Mouse (Mus musculus) hindbrain, embryonic 16.5 days (tissue): ENCODE results near the gene Usp30. TPM values are rescaled to one million over a fixed set of nuclear protein-coding genes. Genes with fewer than 3 reads are reported as not detected.

ENCODE experiments used
- ATAC-seq: fragments of 200-750 bp; cut with Nextera tagmentation; 2 replicates; pipeline ENCODE4 v1.8.0; 2017; ENCODE audit warnings: moderate TSS enrichment, moderate library complexity
- H3K27ac ChIP-seq: fragments of 300-500 bp; sonication (generic); 2 replicates; pipeline ENCODE4 v1.5.1; 2014; ENCODE audit warnings: low read depth, mild to moderate bottlenecking, control low read depth, low read length, moderate library complexity
- H3K27me3 ChIP-seq: fragments of 300-500 bp; sonication (generic); replicated peaks from 2 replicates; pipeline ENCODE4 v1.6.1; 2014; ENCODE audit warnings: low read length; ENCODE audit not compliant: control insufficient read depth, insufficient read depth
- H3K36me3 ChIP-seq: fragments of 300-500 bp; sonication (generic); 2 replicates; pipeline ENCODE4 v1.6.1; 2014; ENCODE audit warnings: mild to moderate bottlenecking, low read length, moderate library complexity, mixed read lengths; ENCODE audit not compliant: control insufficient read depth, insufficient read depth
- H3K4me1 ChIP-seq: fragments of 300-500 bp; sonication (generic); 2 replicates; pipeline ENCODE4 v1.6.1; 2014; ENCODE audit warnings: low read depth, low read length; ENCODE audit not compliant: control insufficient read depth, insufficient read depth
- H3K4me2 ChIP-seq: fragments of 300-500 bp; sonication (generic); 2 replicates; pipeline ENCODE4 v1.6.1; 2014; ENCODE audit warnings: mild to moderate bottlenecking, low read length, control low read depth, moderate library complexity
- H3K4me3 ChIP-seq: fragments of 300-500 bp; sonication (generic); 2 replicates; pipeline ENCODE4 v1.5.1; 2014; ENCODE audit warnings: mild to moderate bottlenecking, low read length, control low read depth, moderate library complexity
- H3K9ac ChIP-seq: fragments of 300-500 bp; sonication (generic); 2 replicates; pipeline ENCODE4 v1.6.1; 2014; ENCODE audit warnings: low read depth, mild to moderate bottlenecking, control low read depth, low read length, moderate library complexity
- H3K9me3 ChIP-seq: fragments of 300-500 bp; sonication (generic); 2 replicates; pipeline ENCODE4 v1.6.1; 2014; ENCODE audit warnings: mild to moderate bottlenecking, low read length, moderate library complexity; ENCODE audit not compliant: control insufficient read depth
- WGBS: fragments of 180-500 bp; shearing (Covaris S2); extraction: QIAGEN DNeasy Blood & Tissue Kit; methylation state at CpG from one replicate; pipeline ENCODE4 v1.1.7; 2014; 5-methylcytosine and 5-hydroxymethylcytosine counted together
- polyA plus RNA-seq: library from polyadenylated mRNA; unstranded; fragments of >200 nt; fragmentation: Nextera tagmentation; extraction: Ambion mirVana; gene quantifications from 2 replicates; pipeline ENCODE4 v1.2.1, GENCODE M21; 2015

Gene Usp30
- polyA plus RNA-seq, 1 experiment from 2014 or later, result 18.6 TPM

GRCm38 (mm10) chr5:114077009-114077408 lies 11.7 kb downstream of the Usp30 start:
- no peaks in the 10 kb centered on the region for H3K36me3 ChIP-seq

DNA sequence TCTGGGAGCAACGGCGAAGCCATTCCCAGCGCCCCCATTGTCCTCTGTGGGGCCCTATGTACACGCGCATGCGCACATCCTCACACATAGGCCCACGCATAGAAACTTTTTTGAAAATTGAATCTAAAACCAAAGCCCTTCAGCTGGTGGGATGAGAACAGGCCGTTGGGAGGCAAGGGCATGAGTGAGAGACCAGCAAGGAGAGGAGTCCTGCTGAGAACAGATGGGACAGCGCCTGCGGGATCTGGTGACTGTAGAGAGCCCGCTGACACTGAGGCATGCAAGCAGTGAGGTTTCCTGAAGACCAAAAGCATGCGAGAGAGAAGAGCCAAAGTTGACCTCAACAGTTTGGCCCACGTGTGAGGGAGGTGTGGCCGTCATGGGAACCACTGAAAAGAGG lies 20.2 kb downstream of the Usp30 start:
- Histone ChIP-seq H3K36me3 (no peaks in the 10 kb centered on the region), H3K9me3 (no peaks in the 10 kb centered on the region), H3K4me3 (no peak overlapping the region), H3K4me1 (peaks cover 11% of the 10 kb centered on the region), H3K9ac (no peak overlapping the region), H3K27ac (no peak overlapping the region), H3K4me2 (no peak overlapping the region), H3K27me3 (no peaks in the 10 kb centered on the region)
- ATAC-seq, result no peak
- WGBS, result 80% methylated on average over 14 of the region's 14 CpGs

More at GRCm38 (mm10) chr5:114077009-114077408, 11.7 kb downstream of the Usp30 start:
- H3K4me3 ChIP-seq, result no peak overlapping the region
- no peaks in the 10 kb centered on the region for H3K9me3 ChIP-seq
- 0 out of 2 replicates have a peak, but pooled peaks have one; percentile 20 for ATAC-seq
- WGBS, result 43% methylated on average over 8 of the region's 8 CpGs
- no peaks in the 10 kb centered on the region for H3K27me3 ChIP-seq
- no peak overlapping the region for H3K27ac ChIP-seq
- no peaks in the 10 kb centered on the region for H3K4me1 ChIP-seq
- H3K9ac ChIP-seq, result no peak overlapping the region
- H3K4me2 ChIP-seq, result no peak overlapping the region

GRCm38 (mm10) chr5:114087875-114088480 lies 22.7 kb downstream of the Usp30 start:
- H3K36me3 ChIP-seq, result no peaks in the 10 kb centered on the region
- ATAC-seq, result no peak
- WGBS, result 73% methylated on average over 12 of the region's 12 CpGs
- H3K9me3 ChIP-seq, result no peaks in the 10 kb centered on the region
- no peak overlapping the region for H3K27ac ChIP-seq
- no peak overlapping the region for H3K4me2 ChIP-seq
- H3K4me3 ChIP-seq, result no peak overlapping the region
- no peaks in the 10 kb centered on the region for H3K27me3 ChIP-seq
- peaks cover 16% of the 10 kb centered on the region for H3K4me1 ChIP-seq
- no peak overlapping the region for H3K9ac ChIP-seq

GRCm38 (mm10) chr5:114090421-114091013 lies 25.3 kb downstream of the Usp30 start:
- Histone ChIP-seq H3K27ac (peak overlapping the region; percentile 92), H3K4me1 (peaks cover 16% of the 10 kb centered on the region), H3K9me3 (no peaks in the 10 kb centered on the region), H3K9ac (peak overlapping the region; percentile 86), H3K4me3 (peak overlapping the region; percentile 60), H3K36me3 (no peaks in the 10 kb centered on the region), H3K4me2 (peak overlapping the region; percentile 57), H3K27me3 (no peaks in the 10 kb centered on the region)
- 8% methylated on average over 7 of the region's 7 CpGs for WGBS
- peak; percentile 40 for ATAC-seq

GRCm38 (mm10) chr5:114091057-114091807 lies 26.0 kb downstream of the Usp30 start, which contains the start of gene Svop:
TSS of gene Svop (minus strand) at chr5:114091570.
- Histone ChIP-seq H3K4me3 (peak within 1 kb of the TSS; percentile 60), H3K27me3 (no peaks in the 10 kb centered on the region), H3K9ac (peak within 1 kb of the TSS; percentile 86), H3K4me1 (peaks cover 16% of the 10 kb centered on the region), H3K27ac (peak within 1 kb of the TSS; percentile 92), H3K4me2 (peak within 1 kb of the TSS; percentile 57), H3K36me3 (no peaks in the 10 kb centered on the region), H3K9me3 (no peaks in the 10 kb centered on the region)
- ATAC-seq, result peak; percentile 88
- 2% methylated on average over 40 of the region's 40 CpGs for WGBS

DNA sequence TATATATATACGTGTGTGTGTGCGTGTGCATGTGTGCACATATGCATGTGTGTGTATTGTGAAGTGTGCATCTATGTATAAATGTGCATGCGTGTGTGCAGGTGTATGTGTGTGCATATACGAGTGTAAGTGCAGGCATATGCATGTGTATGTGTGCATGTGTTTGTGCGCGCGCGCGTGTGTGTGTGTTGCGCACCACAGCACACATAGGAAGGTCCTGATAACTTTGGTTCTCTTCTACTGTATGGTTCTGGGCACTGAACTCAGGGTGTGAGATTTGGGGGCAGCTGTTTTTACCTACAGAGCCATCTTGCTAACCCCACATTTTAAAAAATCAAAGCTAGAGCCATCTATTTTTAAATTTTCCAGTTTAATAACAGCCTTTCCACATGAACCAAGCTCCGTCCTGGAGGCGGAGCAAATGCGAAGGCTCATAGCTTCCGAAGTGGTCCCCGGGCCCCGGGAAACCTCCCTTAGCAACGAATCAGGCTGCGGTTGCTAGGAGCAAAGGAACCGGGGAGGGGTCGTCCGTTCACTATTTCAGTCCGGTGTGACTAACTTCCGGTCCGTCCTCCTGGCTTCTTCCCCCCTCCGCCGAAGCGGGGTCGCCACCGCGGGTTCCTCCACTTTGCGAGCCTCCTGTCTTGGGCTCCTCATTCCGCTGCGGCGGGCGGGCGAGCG lies 34.6 kb downstream of the Usp30 start:
- H3K27me3 ChIP-seq, result no peaks in the 10 kb centered on the region
- H3K9me3 ChIP-seq, result no peaks in the 10 kb centered on the region
- peak overlapping the region; percentile 98 for H3K4me2 ChIP-seq
- peaks cover 8% of the 10 kb centered on the region; the same call in 1 of the 2 replicates for H3K36me3 ChIP-seq
- H3K9ac ChIP-seq, result peak overlapping the region; percentile 98
- H3K4me3 ChIP-seq, result peak overlapping the region; percentile 93
- 8% methylated on average over 33 of the region's 37 CpGs for WGBS
- peaks cover 15% of the 10 kb centered on the region for H3K4me1 ChIP-seq
- ATAC-seq, result peak; percentile 94
- H3K27ac ChIP-seq, result peak overlapping the region; percentile 84

DNA sequence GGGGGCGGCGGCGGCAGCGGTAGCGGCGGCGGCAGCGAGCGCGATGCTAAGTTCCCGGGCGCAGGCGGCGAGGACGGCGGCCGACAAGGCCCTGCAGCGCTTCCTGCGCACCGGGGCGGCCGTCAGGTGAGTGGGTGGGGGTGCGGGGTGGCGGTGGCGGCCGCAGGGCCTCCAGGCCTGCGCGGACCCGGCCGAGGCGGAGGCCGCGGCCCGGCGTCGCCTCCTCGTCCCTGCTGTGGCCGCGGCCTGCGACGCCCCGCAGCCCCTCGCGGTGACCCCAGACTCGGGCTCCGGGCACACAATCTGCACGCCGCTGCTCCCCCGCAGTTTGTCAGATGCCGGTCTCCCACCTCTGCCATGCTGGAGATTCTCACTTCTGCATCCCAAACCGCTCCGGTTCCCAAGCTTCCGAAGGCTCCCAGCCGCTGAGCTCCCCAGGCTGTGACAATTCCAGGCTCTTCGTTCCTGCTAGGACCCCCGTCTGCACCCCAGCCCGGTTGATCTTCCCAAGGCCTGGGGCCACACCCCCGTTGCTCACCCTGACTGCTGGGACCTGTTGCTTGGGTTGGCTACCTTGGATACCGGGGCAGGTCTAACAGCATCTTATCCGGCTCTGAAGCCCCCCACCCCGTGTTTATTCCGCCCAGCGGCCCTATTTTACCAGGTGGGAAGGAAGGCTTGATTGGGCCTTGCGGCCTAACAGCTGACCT lies 35.3 kb downstream of the Usp30 start:
- H3K9ac ChIP-seq, result peak overlapping the region; percentile 98
- WGBS, result 3% methylated on average over 56 of the region's 64 CpGs
- H3K36me3 ChIP-seq, result peaks cover 8% of the 10 kb centered on the region; the same call in 1 of the 2 replicates

DNA sequence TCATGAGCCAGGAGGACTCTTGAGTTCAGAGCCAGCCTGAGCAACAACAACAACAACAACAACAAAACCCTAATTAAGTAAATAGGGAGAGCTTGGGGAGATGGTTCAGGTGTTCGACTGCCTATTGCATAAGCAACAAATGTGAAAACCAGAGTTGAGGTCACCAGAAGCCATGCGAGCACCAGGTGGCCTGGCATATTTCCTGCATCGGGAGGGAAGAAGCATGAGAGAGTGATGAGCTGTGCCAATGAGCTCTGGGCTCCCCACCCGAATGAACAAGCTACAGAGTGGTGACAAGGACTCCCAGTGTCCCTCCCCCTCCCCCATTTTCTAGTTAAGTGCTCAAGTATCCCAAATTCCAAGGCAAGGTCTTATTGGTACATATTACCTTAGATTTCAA lies 36.6 kb downstream of the Usp30 start:
- no peak for ATAC-seq
- Histone ChIP-seq H3K4me1 (peaks cover 15% of the 10 kb centered on the region), H3K9ac (no peak overlapping the region), H3K27ac (no peak overlapping the region), H3K36me3 (peaks cover 19% of the 10 kb centered on the region), H3K27me3 (no peaks in the 10 kb centered on the region), H3K4me3 (no peak overlapping the region), H3K9me3 (no peaks in the 10 kb centered on the region), H3K4me2 (no peak overlapping the region)
- WGBS, result 77% methylated on average over 4 of the region's 4 CpGs

More for the DNA sequence above, 35.3 kb downstream of the Usp30 start:
- Histone ChIP-seq H3K4me2 (peak overlapping the region; percentile 98), H3K4me3 (peak overlapping the region; percentile 93), H3K9me3 (no peaks in the 10 kb centered on the region), H3K27ac (peak overlapping the region; percentile 80), H3K27me3 (no peaks in the 10 kb centered on the region), H3K4me1 (peaks cover 15% of the 10 kb centered on the region)
- peak; percentile 64 for ATAC-seq
